Comparison of ENCODE assay signal across 8 mouse cellular contexts in genomic region chr10:18234560-18235401, GRCm38 (mm10). TPM values are rescaled to one million over a fixed set of nuclear protein-coding genes. Genes with fewer than 3 reads are reported as not detected.
DNase-seq lines count a peak whose midpoint lies in the region; ATAC-seq and TF ChIP-seq lines count a peak whose summit lies in the region.

Gene Ccdc28a (minus strand): TSS chr10:18234998.

- peak within 1 kb of the TSS; percentile 58 for H3K9ac ChIP-seq in CH12.LX (ENCODE audit: insufficient read depth, low read depth)
- H3K9ac ChIP-seq in forebrain, embryonic 11.5 days (ENCODE audit: low read length) = peak within 1 kb of the TSS; percentile 66
- peak within 1 kb of the TSS; percentile 80 for H3K9ac ChIP-seq in heart, embryonic 16.5 days (ENCODE audit: low read length)
- H3K9ac ChIP-seq in liver, embryonic 15.5 days = peak within 1 kb of the TSS; percentile 67
- peak within 1 kb of the TSS; percentile 64 for H3K9ac ChIP-seq in neural tube, embryonic 12.5 days

- H3K79me2 ChIP-seq in CH12.LX (replicated peaks; ENCODE audit: control insufficient read depth, extremely low read depth, insufficient read depth, poor library complexity, severe bottlenecking) = no peaks in the 10 kb centered on the region

- H3K27ac ChIP-seq in CH12.LX (ENCODE audit: insufficient read depth, low read depth) = peak within 1 kb of the TSS; percentile 63
- H3K27ac ChIP-seq in forebrain, embryonic 11.5 days (ENCODE audit: low read depth, low read length) = no peak within 1 kb of the TSS; the same call in 1 of the 2 replicates
- peak within 1 kb of the TSS; percentile 73 for H3K27ac ChIP-seq in heart, embryonic 16.5 days (ENCODE audit: low read length)
- H3K27ac ChIP-seq in liver, embryonic 15.5 days (replicated peaks) = peak within 1 kb of the TSS; percentile 82
- H3K27ac ChIP-seq in neural tube, embryonic 12.5 days = no peak within 1 kb of the TSS

- H3K4me3 ChIP-seq in CH12.LX (replicated peaks in 1 of 3; ENCODE audit: low read depth in 2 of 3, low read length in 2 of 3, poor library complexity in 1 of 3) = peak within 1 kb of the TSS; percentile 83 to 85 (median 85)
- peak within 1 kb of the TSS; percentile 78 for H3K4me3 ChIP-seq in forebrain, embryonic 11.5 days (ENCODE audit: low read depth, low read length)
- peak within 1 kb of the TSS; percentile 81 for H3K4me3 ChIP-seq in heart, embryonic 16.5 days (ENCODE audit: low read length)
- peak within 1 kb of the TSS; percentile 85 for H3K4me3 ChIP-seq in liver, embryonic 15.5 days (replicated peaks)
- peak within 1 kb of the TSS; percentile 60 for H3K4me3 ChIP-seq in neural tube, embryonic 12.5 days

- H3K27me3 ChIP-seq in CH12.LX (replicated peaks) = no peaks in the 10 kb centered on the region
- H3K27me3 ChIP-seq in forebrain, embryonic 11.5 days (ENCODE audit: control insufficient read depth, insufficient read depth, low read length) = no peaks in the 10 kb centered on the region
- no peaks in the 10 kb centered on the region for H3K27me3 ChIP-seq in heart, embryonic 16.5 days (ENCODE audit: control insufficient read depth, insufficient read depth, low read length)
- H3K27me3 ChIP-seq in liver, embryonic 15.5 days = no peaks in the 10 kb centered on the region
- H3K27me3 ChIP-seq in neural tube, embryonic 12.5 days (replicated peaks) = no peaks in the 10 kb centered on the region

- dilution Hi-C loops in CH12.LX (cut with MboI; ENCODE audit: extremely low pct_ligation_motif_present, extremely low pct_unique_long_range_greater_than_20kb, low sequenced_read_pairs) = no loop called here

- peak; percentile 99 for ATAC-seq in forebrain, embryonic 11.5 days (replicated peaks; ENCODE audit: low FRiP score)
- peak; percentile 96 for ATAC-seq in heart, embryonic 16.5 days (replicated peaks; ENCODE audit: extremely low read depth, insufficient read depth, low FRiP score)
- peak; percentile 97 for ATAC-seq in liver, embryonic 15.5 days (ENCODE audit: insufficient read depth)
- peak; percentile 100 for ATAC-seq in neural tube, embryonic 12.5 days (ENCODE audit: low FRiP score, low read depth)

- no peak for TF ChIP-seq EP300 in CH12.LX (IDR thresholded peaks at IDR 0.05; ENCODE audit: low read length)

- peaks cover 0 to 10% of the 10 kb centered on the region in 2 experiments; a peak in 2 of 4 replicates for H3K4me1 ChIP-seq in CH12.LX (ENCODE audit: control insufficient read depth in 1 of 2, insufficient read depth in 2 of 2)
- no peaks in the 10 kb centered on the region for H3K4me1 ChIP-seq in forebrain, embryonic 11.5 days (replicated peaks; ENCODE audit: control insufficient read depth, insufficient read depth, low read length)
- peaks cover 5% of the 10 kb centered on the region; the same call in 1 of the 2 replicates for H3K4me1 ChIP-seq in heart, embryonic 16.5 days (ENCODE audit: control insufficient read depth, insufficient read depth, low read length)
- peaks cover 16% of the 10 kb centered on the region for H3K4me1 ChIP-seq in liver, embryonic 15.5 days (replicated peaks)
- H3K4me1 ChIP-seq in neural tube, embryonic 12.5 days = no peaks in the 10 kb centered on the region

- in situ Hi-C loops in CH12.LX (cut with MboI; ENCODE audit: low pct_ligation_motif_present, low pct_unique_long_range_greater_than_20kb, low sequenced_read_pairs) = no loop called here

- peak; percentile 68 for TF ChIP-seq POLR2A in CH12.LX (IDR thresholded peaks at IDR 0.05; ENCODE audit: low read depth, low read length)

- H3K9me3 ChIP-seq in CH12.LX (replicated peaks; ENCODE audit: low read length) = no peaks in the 10 kb centered on the region
- no peaks in the 10 kb centered on the region for H3K9me3 ChIP-seq in forebrain, embryonic 11.5 days (ENCODE audit: control insufficient read depth, low read length)
- no peaks in the 10 kb centered on the region for H3K9me3 ChIP-seq in heart, embryonic 16.5 days (replicated peaks; ENCODE audit: control insufficient read depth, low read length)
- H3K9me3 ChIP-seq in liver, embryonic 15.5 days (replicated peaks) = no peaks in the 10 kb centered on the region
- no peaks in the 10 kb centered on the region for H3K9me3 ChIP-seq in neural tube, embryonic 12.5 days

- H3K4me2 ChIP-seq in CH12.LX (ENCODE audit: insufficient read depth, low read depth, poor library complexity, severe bottlenecking) = peak within 1 kb of the TSS; percentile 72
- H3K4me2 ChIP-seq in forebrain, embryonic 11.5 days (ENCODE audit: low read depth, low read length, severe bottlenecking) = peak within 1 kb of the TSS; percentile 63
- peak within 1 kb of the TSS; percentile 83 for H3K4me2 ChIP-seq in heart, embryonic 16.5 days (ENCODE audit: low read depth, low read length)
- peak within 1 kb of the TSS; percentile 79 for H3K4me2 ChIP-seq in liver, embryonic 15.5 days
- peak within 1 kb of the TSS; percentile 69 for H3K4me2 ChIP-seq in neural tube, embryonic 12.5 days (replicated peaks)

- TF ChIP-seq RAD21 in CH12.LX (IDR thresholded peaks at IDR 0.05; ENCODE audit: low read depth, low read length) = no peak

- TF ChIP-seq CTCF in CH12.LX (conservative IDR thresholded peaks at IDR 0.05 in 1 of 2, IDR thresholded peaks at IDR 0.05 in 1 of 2; ENCODE audit: low read depth in 2 of 2, low read length in 2 of 2) = no peak

- no peaks in the 10 kb centered on the region for H3K36me3 ChIP-seq in CH12.LX (replicated peaks in 1 of 2; ENCODE audit: control insufficient read depth in 1 of 2, insufficient read depth in 1 of 2, low read length in 1 of 2)
- H3K36me3 ChIP-seq in forebrain, embryonic 11.5 days (ENCODE audit: control insufficient read depth, insufficient read depth, low read length) = no peaks in the 10 kb centered on the region
- H3K36me3 ChIP-seq in heart, embryonic 16.5 days (ENCODE audit: control insufficient read depth, insufficient read depth) = no peaks in the 10 kb centered on the region
- H3K36me3 ChIP-seq in liver, embryonic 15.5 days (replicated peaks) = no peaks in the 10 kb centered on the region
- no peaks in the 10 kb centered on the region for H3K36me3 ChIP-seq in neural tube, embryonic 12.5 days

- WGBS in forebrain, embryonic 11.5 days = 2% methylated on average over 41 of the region's 41 CpGs
- under 1% methylated on average over 41 of the region's 41 CpGs for WGBS in heart, embryonic 16.5 days
- WGBS in liver, embryonic 15.5 days (ENCODE audit: insufficient replicate concordance) = 1% methylated on average over 41 of the region's 41 CpGs
- 1% methylated on average over 41 of the region's 41 CpGs for WGBS in neural tube, embryonic 12.5 days

- DNase-seq in CH12.LX (ENCODE audit: extremely low read depth) = peak; percentile 96
- DNase-seq in c-Kit-positive CD71-positive TER-119-negative erythroid progenitor cells, embryonic 14.5 days (ENCODE audit: low read depth) = peak; percentile 92
- peak; percentile 94 for DNase-seq in forebrain, embryonic 11.5 days (ENCODE audit: low spot score)
- DNase-seq in kidney, postnatal 36 days = peak; percentile 96 to 98
- DNase-seq in telencephalon, adult 2 months (ENCODE audit: low read depth, low spot score) = peak; percentile 97

TF ChIP-seq in CH12.LX, 34 proteins besides CTCF, POLR2A, EP300 and RAD21 (continues in another document):
- no peak for TF ChIP-seq UBTF (IDR thresholded peaks at IDR 0.05; ENCODE audit: low read depth, low read length)
- 0 out of 2 replicates have a peak, but pooled peaks have one; percentile 25 for TF ChIP-seq ZMIZ1 (IDR thresholded peaks at IDR 0.05; ENCODE audit: low read depth, low read length)
- peak; percentile 63; the same call in 1 of the 2 replicates for TF ChIP-seq TBP (conservative IDR thresholded peaks at IDR 0.05; ENCODE audit: low read depth, low read length)
- no peak; the same call in 1 of the 2 replicates for TF ChIP-seq JUN (IDR thresholded peaks at IDR 0.05; ENCODE audit: insufficient read depth, low read depth, low read length)
- TF ChIP-seq KAT2A (IDR thresholded peaks at IDR 0.05; ENCODE audit: insufficient replicate concordance, low read length) = 0 out of 2 replicates have a peak, but pooled peaks have one; percentile 44
- no peak for TF ChIP-seq MYC (IDR thresholded peaks at IDR 0.05; ENCODE audit: low read depth, low read length)
- TF ChIP-seq TCF12 (IDR thresholded peaks at IDR 0.05; ENCODE audit: low read depth, low read length) = no peak; the same call in 1 of the 2 replicates
- TF ChIP-seq GABPA (IDR thresholded peaks at IDR 0.05; ENCODE audit: insufficient replicate concordance, low read depth, low read length) = no peak
- TF ChIP-seq MXI1 (IDR thresholded peaks at IDR 0.05; ENCODE audit: low read depth, low read length) = no peak
- TF ChIP-seq E2F4 (IDR thresholded peaks at IDR 0.05; ENCODE audit: insufficient replicate concordance, low read depth, low read length) = no peak
- TF ChIP-seq PAX5 (IDR thresholded peaks at IDR 0.05; ENCODE audit: low read length) = no peak
- no peak for TF ChIP-seq USF2 (conservative IDR thresholded peaks at IDR 0.05; ENCODE audit: low read depth, low read length)
- no peak for TF ChIP-seq MAFK (IDR thresholded peaks at IDR 0.05; ENCODE audit: insufficient replicate concordance, low read length)
- TF ChIP-seq ELF1 (IDR thresholded peaks at IDR 0.05; ENCODE audit: low read depth, low read length) = peak; percentile 86
- no peak for TF ChIP-seq POLR2AphosphoS2 (IDR thresholded peaks at IDR 0.05; ENCODE audit: low read depth, low read length)
- TF ChIP-seq NELFE (IDR thresholded peaks at IDR 0.05; ENCODE audit: low read depth, low read length) = peak; percentile 59; the same call in 1 of the 2 replicates
- TF ChIP-seq JUND (conservative IDR thresholded peaks at IDR 0.05; ENCODE audit: low read depth, low read length) = no peak
- TF ChIP-seq MEF2A (IDR thresholded peaks at IDR 0.05; ENCODE audit: borderline replicate concordance, low read depth, low read length) = peak; percentile 14; the same call in 1 of the 2 replicates
- no peak for TF ChIP-seq MAZ (IDR thresholded peaks at IDR 0.05; ENCODE audit: low read depth, low read length)
- no peak for TF ChIP-seq SMC3 (IDR thresholded peaks at IDR 0.05; ENCODE audit: low read depth, low read length)
- TF ChIP-seq USF1 (IDR thresholded peaks at IDR 0.05; ENCODE audit: low read depth, low read length) = no peak
- TF ChIP-seq SIN3A (IDR thresholded peaks at IDR 0.05; ENCODE audit: low read length) = peak; percentile 97
- TF ChIP-seq IRF4 (IDR thresholded peaks at IDR 0.05; ENCODE audit: low read depth, low read length) = peak; percentile 64

RNA-seq across cellular contexts. Expression of gene Ccdc28a, which starts in this region (rescaled TPM):
- total RNA-seq in CH12.LX (2012; rRNA removed) = 5.5 and 10.8 TPM in 2 replicates
- 11.7 and 14.0 TPM in 2 replicates for total RNA-seq in CH12.LX (2014; rRNA removed)
- polyA plus RNA-seq in CH12.LX (2012; ENCODE audit: insufficient read length, low read depth) = 7.2 and 8.3 TPM in 2 replicates
- polyA plus RNA-seq in forebrain, embryonic 11.5 days (2014; fragmentation: Nextera tagmentation; extraction: Ambion mirVana) = 5.9 and 6.0 TPM in 2 replicates
- polyA plus RNA-seq in heart, embryonic 16.5 days (2015; fragmentation: Nextera tagmentation; extraction: Ambion mirVana) = 8.6 and 10.9 TPM in 2 replicates
- 5.6 and 5.7 TPM in 2 replicates for polyA plus RNA-seq in liver, embryonic 15.5 days (2015; fragmentation: Nextera tagmentation; extraction: Ambion mirVana)
- 5.6 and 7.3 TPM in 2 replicates for polyA plus RNA-seq in neural tube, embryonic 12.5 days (2016; fragmentation: Nextera tagmentation; extraction: Ambion mirVana)

Comparison
In these comparisons a context has a peak if more than half of its experiments do, and no peak if none do; other contexts are left out.
1. H3K27ac ChIP-seq: peak in CH12.LX (single experiment), heart, embryonic 16.5 days (single experiment) and liver, embryonic 15.5 days (single experiment); none in forebrain, embryonic 11.5 days (single experiment) and neural tube, embryonic 12.5 days (single experiment).
2. Peak in every context shown above with its lines, with median percentiles within 50 percentile points of each other: DNase-seq, H3K4me2 ChIP-seq, H3K4me3 ChIP-seq, H3K9ac ChIP-seq and ATAC-seq.